Mouse (Mus musculus) midbrain, embryonic 16.5 days (tissue): ENCODE results near the gene Nfix. TPM values are rescaled to one million over a fixed set of nuclear protein-coding genes. Genes with fewer than 3 reads are reported as not detected.

Experiments used
- ATAC-seq: fragments of 200-750 bp; cut with Nextera tagmentation; 2 replicates; pipeline ENCODE4 v1.8.0; 2017; ENCODE audit warnings: moderate TSS enrichment
- H3K27ac ChIP-seq: fragments of 300-500 bp; sonication (generic); 2 replicates; pipeline ENCODE4 v1.5.1; 2014; ENCODE audit warnings: mild to moderate bottlenecking, low read length, mixed read lengths
- H3K27me3 ChIP-seq: fragments of 300-500 bp; sonication (generic); 2 replicates; pipeline ENCODE4 v1.6.1; 2014; ENCODE audit warnings: low read depth, low read length, mixed read lengths; ENCODE audit not compliant: control insufficient read depth, insufficient read depth
- H3K36me3 ChIP-seq: fragments of 300-500 bp; sonication (generic); 2 replicates; pipeline ENCODE4 v1.6.1; 2014; ENCODE audit warnings: mild to moderate bottlenecking, low read length, moderate library complexity, mixed read lengths; ENCODE audit not compliant: control insufficient read depth, insufficient read depth
- H3K4me1 ChIP-seq: fragments of 300-500 bp; sonication (generic); 2 replicates; pipeline ENCODE4 v1.6.1; 2014; ENCODE audit warnings: mild to moderate bottlenecking, low read length, mixed read lengths; ENCODE audit not compliant: control insufficient read depth, insufficient read depth
- H3K4me2 ChIP-seq: fragments of 300-500 bp; sonication (generic); 2 replicates; pipeline ENCODE4 v1.6.1; 2014; ENCODE audit warnings: mild to moderate bottlenecking, low read length, mixed read lengths
- H3K4me3 ChIP-seq: fragments of 300-500 bp; sonication (generic); 2 replicates; pipeline ENCODE4 v1.5.1; 2014; ENCODE audit warnings: low read depth, mild to moderate bottlenecking, low read length, moderate library complexity, mixed read lengths
- H3K9ac ChIP-seq: fragments of 300-500 bp; sonication (generic); 2 replicates; pipeline ENCODE4 v1.6.1; 2014; ENCODE audit warnings: low read depth, low read length, mixed read lengths
- H3K9me3 ChIP-seq: fragments of 300-500 bp; sonication (generic); replicated peaks from 2 replicates; pipeline ENCODE4 v1.6.1; 2014; ENCODE audit warnings: mild to moderate bottlenecking, low read length, mixed read lengths; ENCODE audit not compliant: control insufficient read depth, poor library complexity, severe bottlenecking
- WGBS: fragments of 180-500 bp; shearing (Covaris S2); extraction: QIAGEN DNeasy Blood & Tissue Kit; methylation state at CpG from one replicate; pipeline ENCODE4 v1.1.7; 2014; 5-methylcytosine and 5-hydroxymethylcytosine counted together
- polyA plus RNA-seq: library from polyadenylated mRNA; unstranded; fragments of >200 nt; fragmentation: Nextera tagmentation; extraction: Ambion mirVana; gene quantifications from 2 replicates; pipeline ENCODE4 v1.2.1, GENCODE M21; 2015

The Nfix gene
- polyA plus RNA-seq, 1 experiment from 2014 or later, result 55.4 TPM

- Histone ChIP-seq H3K4me2 (no peak overlapping the region), H3K9me3 (no peaks in the 10 kb centered on the region), H3K36me3 (no peaks in the 10 kb centered on the region), H3K27me3 (peaks cover 16% of the 10 kb centered on the region), H3K4me1 (peaks cover 32% of the 10 kb centered on the region), H3K9ac (no peak overlapping the region), H3K27ac (no peak overlapping the region), H3K4me3 (no peak overlapping the region)
- 85% methylated on average over 2 of the region's 2 CpGs for WGBS
- ATAC-seq, result no peak
These were observed 65.5 kb downstream of the Nfix start for GRCm38 (mm10) chr8:84734680-84735079.

- WGBS, result 89% methylated on average over 6 of the region's 6 CpGs
- Histone ChIP-seq H3K36me3 (no peaks in the 10 kb centered on the region), H3K27ac (no peak overlapping the region), H3K4me3 (no peak overlapping the region), H3K4me2 (no peak overlapping the region), H3K9ac (no peak overlapping the region), H3K4me1 (peaks cover 32% of the 10 kb centered on the region), H3K27me3 (peaks cover 11% of the 10 kb centered on the region), H3K9me3 (no peaks in the 10 kb centered on the region)
- no peak for ATAC-seq
These were observed 66.2 kb downstream of the Nfix start for GRCm38 (mm10) chr8:84733959-84734358.

- peaks cover 2% of the 10 kb centered on the region; the same call in 1 of the 2 replicates for H3K27me3 ChIP-seq
- H3K4me2 ChIP-seq, result no peak overlapping the region
- ATAC-seq, result no peak
- H3K27ac ChIP-seq, result peak overlapping the region; percentile 81; the same call in 1 of the 2 replicates
- peaks cover 29% of the 10 kb centered on the region for H3K4me1 ChIP-seq
- 0 out of 2 replicates have a peak overlapping the region, but pooled peaks have one; percentile 23 for H3K9ac ChIP-seq
- H3K9me3 ChIP-seq, result no peaks in the 10 kb centered on the region
- no peaks in the 10 kb centered on the region for H3K36me3 ChIP-seq
- 53% methylated on average over 5 of the region's 6 CpGs for WGBS
- no peak overlapping the region for H3K4me3 ChIP-seq
These were observed 67.1 kb downstream of the Nfix start for GRCm38 (mm10) chr8:84732996-84733395.

GRCm38 (mm10) chr8:84732545-84732944 is 67.6 kb downstream of the Nfix start:
- no peaks in the 10 kb centered on the region; the same call in 1 of the 2 replicates for H3K27me3 ChIP-seq
- no peaks in the 10 kb centered on the region for H3K36me3 ChIP-seq
- H3K9ac ChIP-seq, result no peak overlapping the region
- ATAC-seq, result no peak
- no peak overlapping the region for H3K4me3 ChIP-seq
- no peaks in the 10 kb centered on the region for H3K9me3 ChIP-seq
- H3K4me1 ChIP-seq, result peaks cover 27% of the 10 kb centered on the region
- WGBS, result 68% methylated on average over 5 of the region's 5 CpGs
- H3K27ac ChIP-seq, result peak overlapping the region; percentile 81
- H3K4me2 ChIP-seq, result no peak overlapping the region

GRCm38 (mm10) chr8:84731371-84732177 is 68.6 kb downstream of the Nfix start:
- Histone ChIP-seq H3K9ac (no peak overlapping the region), H3K4me2 (no peak overlapping the region), H3K4me3 (no peak overlapping the region), H3K27ac (peak overlapping the region; percentile 81), H3K4me1 (peaks cover 27% of the 10 kb centered on the region), H3K27me3 (no peaks in the 10 kb centered on the region; the same call in 1 of the 2 replicates), H3K36me3 (no peaks in the 10 kb centered on the region), H3K9me3 (no peaks in the 10 kb centered on the region)
- no peak for ATAC-seq
- 63% methylated on average over 11 of the region's 11 CpGs for WGBS

GRCm38 (mm10) chr8:84730541-84731370 is 69.4 kb downstream of the Nfix start:
- peaks cover 27% of the 10 kb centered on the region for H3K4me1 ChIP-seq
- peak; percentile 54 for ATAC-seq
- no peaks in the 10 kb centered on the region for H3K36me3 ChIP-seq
- H3K4me3 ChIP-seq, result no peak overlapping the region
- peak overlapping the region; percentile 33 for H3K9ac ChIP-seq
- 29% methylated on average over 9 of the region's 9 CpGs for WGBS
- no peak overlapping the region for H3K4me2 ChIP-seq
- H3K9me3 ChIP-seq, result no peaks in the 10 kb centered on the region
- peak overlapping the region; percentile 81 for H3K27ac ChIP-seq
- no peaks in the 10 kb centered on the region; the same call in 1 of the 2 replicates for H3K27me3 ChIP-seq

- 82% methylated on average over 16 of the region's 16 CpGs for WGBS
- Histone ChIP-seq H3K36me3 (no peaks in the 10 kb centered on the region), H3K4me3 (no peak overlapping the region), H3K4me1 (peaks cover 27% of the 10 kb centered on the region), H3K27me3 (no peaks in the 10 kb centered on the region; the same call in 1 of the 2 replicates), H3K9me3 (no peaks in the 10 kb centered on the region), H3K27ac (peak overlapping the region; percentile 81), H3K4me2 (no peak overlapping the region), H3K9ac (no peak overlapping the region)
- no peak for ATAC-seq
These were observed 70.2 kb downstream of the Nfix start for GRCm38 (mm10) chr8:84729921-84730362.

GRCm38 (mm10) chr8:84728474-84728873 is 71.7 kb downstream of the Nfix start:
- Histone ChIP-seq H3K9ac (no peak overlapping the region), H3K27me3 (no peaks in the 10 kb centered on the region; the same call in 1 of the 2 replicates), H3K4me2 (no peak overlapping the region), H3K4me3 (no peak overlapping the region), H3K4me1 (peaks cover 40% of the 10 kb centered on the region), H3K36me3 (no peaks in the 10 kb centered on the region), H3K9me3 (no peaks in the 10 kb centered on the region), H3K27ac (peak overlapping the region; percentile 54)
- 57% methylated on average over 3 of the region's 3 CpGs for WGBS
- 0 out of 2 replicates have a peak, but pooled peaks have one; percentile 64 for ATAC-seq
